Mouse (Mus musculus) CD8-positive naive resting alpha-beta T cell, adult 2 months (primary cell): Measurements from ENCODE around the gene Tns4.

ENCODE experiments used
- DNase-seq, 2 experiments: peaks; one replicate each; pipeline ENCODE4 v3.0.0; 2022; ENCODE audit warnings: low read depth in 2 of 2, low spot score in 2 of 2

Gene Tns4

GRCm38 (mm10) chr11:99118963-99119362 lies 29.9 kb upstream of the Tns4 start:
- DNase-seq: no peak

GRCm38 (mm10) chr11:99118420-99118819 lies 29.3 kb upstream of the Tns4 start:
- no peak for DNase-seq

GRCm38 (mm10) chr11:99117907-99118306 lies 28.8 kb upstream of the Tns4 start:
- DNase-seq: no peak

GRCm38 (mm10) chr11:99115940-99116339 lies 26.8 kb upstream of the Tns4 start:
- DNase-seq: peak; percentile 50 to 53

- DNase-seq: no peak
Observed at GRCm38 (mm10) chr11:99113111-99113510, 24.0 kb upstream of the Tns4 start.

- DNase-seq: no peak
Observed at GRCm38 (mm10) chr11:99112700-99113099, 23.6 kb upstream of the Tns4 start.

GRCm38 (mm10) chr11:99111631-99112030 lies 22.5 kb upstream of the Tns4 start:
- no peak for DNase-seq

GRCm38 (mm10) chr11:99111155-99111554 lies 22.0 kb upstream of the Tns4 start:
- no peak for DNase-seq

GRCm38 (mm10) chr11:99110370-99111110 lies 21.4 kb upstream of the Tns4 start:
- DNase-seq: no peak

- no peak for DNase-seq
Observed at GRCm38 (mm10) chr11:99108296-99108695, 19.2 kb upstream of the Tns4 start.

- no peak for DNase-seq
Observed at GRCm38 (mm10) chr11:99105981-99106726, 17.0 kb upstream of the Tns4 start.

- DNase-seq: peak; percentile 71 to 81
Observed at GRCm38 (mm10) chr11:99104609-99105410, 15.7 kb upstream of the Tns4 start.

GRCm38 (mm10) chr11:99102575-99103270 lies 13.6 kb upstream of the Tns4 start:
- no peak for DNase-seq

- no peak for DNase-seq
Observed at GRCm38 (mm10) chr11:99101693-99102092, 12.6 kb upstream of the Tns4 start.

- no peak for DNase-seq
Observed at GRCm38 (mm10) chr11:99100215-99100614, 11.1 kb upstream of the Tns4 start.

- DNase-seq: no peak
Observed at GRCm38 (mm10) chr11:99099516-99099915, 10.4 kb upstream of the Tns4 start.

- DNase-seq: no peak
Observed at GRCm38 (mm10) chr11:99098924-99099323, 9.8 kb upstream of the Tns4 start.

GRCm38 (mm10) chr11:99096996-99097774 lies 8.1 kb upstream of the Tns4 start:
- DNase-seq: no peak

GRCm38 (mm10) chr11:99096417-99096816 lies 7.3 kb upstream of the Tns4 start:
- no peak for DNase-seq

- DNase-seq: no peak
Observed at GRCm38 (mm10) chr11:99095759-99096158, 6.7 kb upstream of the Tns4 start.
